Mouse (Mus musculus) MEL (cell line): Measurements from ENCODE around the gene Rcn2.

Experiments used
- CTCF ChIP-seq, 3 experiments: IDR thresholded peaks in 2 of 3; conservative IDR thresholded peaks in 1 of 3; 2 replicates each; pipeline ENCODE4 v1.5.1; 2011 to 2012; ENCODE audit warnings: low read length in 3 of 3, low read depth in 2 of 3, mild to moderate bottlenecking in 2 of 3, improper control_type of control experiment in 1 of 3, inconsistent platforms in 1 of 3, mixed read lengths in 1 of 3, moderate library complexity in 1 of 3; ENCODE audit not compliant: control insufficient read depth in 1 of 3, insufficient read depth in 1 of 3, poor library complexity in 1 of 3, severe bottlenecking in 1 of 3
- EP300 ChIP-seq, 2 experiments: IDR thresholded peaks; 2 replicates each; pipeline ENCODE4 v1.6.1; 2011; ENCODE audit warnings: improper control_type of control experiment in 2 of 2, low read length in 2 of 2, low read depth in 1 of 2, mild to moderate bottlenecking in 1 of 2
- KAT2A ChIP-seq: conservative IDR thresholded peaks from 2 replicates; pipeline ENCODE4 v1.6.1; 2012; ENCODE audit warnings: low read depth, low read length, improper control_type of control experiment, inconsistent platforms
- MAX ChIP-seq: IDR thresholded peaks from 2 replicates; pipeline ENCODE4 v1.6.1; 2011; ENCODE audit warnings: low read length, improper control_type of control experiment
- MXI1 ChIP-seq: IDR thresholded peaks from 2 replicates; pipeline ENCODE4 v1.6.1; 2011; ENCODE audit warnings: mild to moderate bottlenecking, low read depth, low read length, improper control_type of control experiment
- MYC ChIP-seq: IDR thresholded peaks from 2 replicates; pipeline ENCODE4 v1.6.1; 2011; ENCODE audit warnings: low read depth, mild to moderate bottlenecking, low read length, improper control_type of control experiment, moderate library complexity

- TF ChIP-seq MXI1: no peak
- no peak for TF ChIP-seq MYC
- no peak for TF ChIP-seq CTCF (IDR thresholded peaks at IDR 0.05 in 2 of 3, conservative IDR thresholded peaks at IDR 0.05 in 1 of 3; ENCODE audit: control insufficient read depth in 1 of 3, insufficient read depth in 1 of 3, low read depth in 2 of 3, low read length in 3 of 3, poor library complexity in 1 of 3, severe bottlenecking in 1 of 3)
- TF ChIP-seq KAT2A: no peak
- TF ChIP-seq EP300 (IDR thresholded peaks at IDR 0.05; ENCODE audit: low read depth in 1 of 2, low read length in 2 of 2): no peak
- TF ChIP-seq MAX: no peak
Measured at GRCm38 (mm10) chr9:56079587-56079986, 37.9 kb downstream of the Rcn2 start.
